ENCODE assay signal across 9 mouse cellular contexts in genomic region chr16:95438848-95439540, GRCm38 (mm10).
A peak's percentile ranks its signal among the peaks of the same experiment; 100 is the strongest.
DNase-seq lines count a peak whose midpoint lies in the region; ATAC-seq and TF ChIP-seq lines count a peak whose summit lies in the region.
"Had no signal": no experiment of that assay in that cellular context is flagged by ENCODE, and none has a peak within 500 bp of the region (broad histone marks: within the 10 kb centered on the region; RNA-seq: fewer than 3 reads in every experiment).

No protein-coding gene starts in this region.

- H3K36me3 ChIP-seq in heart, postnatal 0 days (replicated peaks; ENCODE audit: control insufficient read depth, insufficient read depth, low read length) = no peaks in the 10 kb centered on the region
- H3K36me3 ChIP-seq in liver, embryonic 11.5 days (ENCODE audit: control insufficient read depth, insufficient read depth, low read length) = no peaks in the 10 kb centered on the region

- TF ChIP-seq POLR2A in cerebellum, adult 2 months (IDR thresholded peaks at IDR 0.05; ENCODE audit: borderline replicate concordance, insufficient read depth, low read length) = no peak

- peak; percentile 99 for TF ChIP-seq EP300 in heart, postnatal 0 days (IDR thresholded peaks at IDR 0.05; ENCODE audit: low read depth)

- 0 out of 2 replicates have a peak overlapping the region, but pooled peaks have one; percentile 6 for H3K4me3 ChIP-seq in heart, postnatal 0 days (ENCODE audit: low read depth, low read length)
- H3K4me3 ChIP-seq in liver, embryonic 11.5 days (ENCODE audit: low read depth, low read length) = 0 out of 2 replicates have a peak overlapping the region, but pooled peaks have one; percentile 10
- H3K4me3 ChIP-seq in cerebellum, adult 2 months (replicated peaks; ENCODE audit: insufficient read depth, low read depth, low read length) = no peak overlapping the region

- no peaks in the 10 kb centered on the region for H3K9me3 ChIP-seq in heart, postnatal 0 days (replicated peaks; ENCODE audit: control insufficient read depth, low read length)
- H3K9me3 ChIP-seq in liver, embryonic 11.5 days (ENCODE audit: control insufficient read depth, low read length) = no peaks in the 10 kb centered on the region

- 37% methylated on average over 17 of the region's 17 CpGs for WGBS in heart, postnatal 0 days
- whole genome bisulfite sequencing in liver, embryonic 11.5 days = 36% methylated on average over 17 of the region's 17 CpGs
- WGBS in cerebellum, adult 2 months = 94% methylated on average over 17 of the region's 17 CpGs

- H3K4me1 ChIP-seq in heart, postnatal 0 days (ENCODE audit: control insufficient read depth, insufficient read depth) = peaks cover 33% of the 10 kb centered on the region
- H3K4me1 ChIP-seq in liver, embryonic 11.5 days (replicated peaks; ENCODE audit: control insufficient read depth, insufficient read depth, low read length) = peaks cover 33% of the 10 kb centered on the region
- peaks cover 4% of the 10 kb centered on the region for H3K4me1 ChIP-seq in cerebellum, adult 2 months (ENCODE audit: control insufficient read depth, insufficient read depth, low read length)

- H3K27me3 ChIP-seq in heart, postnatal 0 days (ENCODE audit: control insufficient read depth, insufficient read depth, low read length) = no peaks in the 10 kb centered on the region
- H3K27me3 ChIP-seq in liver, embryonic 11.5 days (replicated peaks; ENCODE audit: control insufficient read depth, insufficient read depth, low read length) = no peaks in the 10 kb centered on the region
- H3K27me3 ChIP-seq in cerebellum, adult 2 months (ENCODE audit: control insufficient read depth, insufficient read depth, low read length) = no peaks in the 10 kb centered on the region

- DNase-seq in adrenal gland, adult 2 months = peak; percentile 63
- DNase-seq in adrenal gland, postnatal 25 days = no peak
- peak; percentile 30 for DNase-seq in heart, postnatal 0 days (ENCODE audit: low spot score)
- no peak for DNase-seq in liver, embryonic 11.5 days (ENCODE audit: low spot score)
- peak; percentile 48 for DNase-seq in skeletal muscle tissue, adult 2 months (ENCODE audit: low read depth, low spot score)
- no peak for DNase-seq in cerebellum, postnatal 36 days
- DNase-seq in cerebellum, adult 2 months = no peak
- no peak for DNase-seq in frontal cortex, adult 2 months (ENCODE audit: extremely low spot score in 1 of 2, low spot score in 1 of 2)
- DNase-seq: right cerebral cortex, postnatal 25 days had no signal

- peak; percentile 78 for ATAC-seq in heart, postnatal 0 days (ENCODE audit: insufficient read depth, low read depth)
- peak; percentile 70 for ATAC-seq in liver, embryonic 11.5 days (replicated peaks; ENCODE audit: low FRiP score)

- H3K27ac ChIP-seq in heart, postnatal 0 days (ENCODE audit: low read depth) = peak overlapping the region; percentile 86
- peak overlapping the region; percentile 66 for H3K27ac ChIP-seq in liver, embryonic 11.5 days (ENCODE audit: low read depth, low read length)
- no peak overlapping the region for H3K27ac ChIP-seq in cerebellum, adult 2 months (ENCODE audit: insufficient read depth, low read length)

- peak overlapping the region; percentile 51 for H3K4me2 ChIP-seq in heart, postnatal 0 days (ENCODE audit: low read depth, low read length)
- H3K4me2 ChIP-seq in liver, embryonic 11.5 days = peak overlapping the region; percentile 59

- H3K9ac ChIP-seq in heart, postnatal 0 days (replicated peaks; ENCODE audit: low read depth, low read length) = 0 out of 2 replicates have a peak overlapping the region, but pooled peaks have one; percentile 24
- no peak overlapping the region for H3K9ac ChIP-seq in liver, embryonic 11.5 days (ENCODE audit: low read depth, low read length)

- no peak for TF ChIP-seq CTCF in heart, postnatal 0 days (IDR thresholded peaks at IDR 0.05; ENCODE audit: low read depth)
- no peak for TF ChIP-seq CTCF in cerebellum, adult 2 months (IDR thresholded peaks at IDR 0.05; ENCODE audit: borderline replicate concordance, insufficient read depth, low read depth, low read length)

Comparison
In these comparisons a context has a peak if more than half of its experiments do, and no peak if none do; other contexts are left out.
1. DNase-seq: peak in adrenal gland, adult 2 months (single experiment), heart, postnatal 0 days (single experiment) and skeletal muscle tissue, adult 2 months (single experiment); none in adrenal gland, postnatal 25 days (single experiment), liver, embryonic 11.5 days (single experiment), cerebellum, postnatal 36 days (0 of 2), cerebellum, adult 2 months (0 of 2) and frontal cortex, adult 2 months (0 of 2).